Mouse (Mus musculus) heart, adult 2 months (tissue): ENCODE results near the gene Fyttd1.

Source experiments
- CTCF ChIP-seq: fragments of 200-600 bp; IDR thresholded peaks from 2 replicates; pipeline ENCODE4 v1.8.1; 2022; ENCODE audit warnings: antibody characterized with exemption, mild to moderate bottlenecking, moderate library complexity
- EP300 ChIP-seq: fragments of 200-500 bp; IDR thresholded peaks from 2 replicates; pipeline ENCODE4 v1.6.1; 2011; ENCODE audit warnings: low read depth, low read length, control low read depth; ENCODE audit not compliant: insufficient read depth

GRCm38 (mm10) chr16:32889881-32890280 is 12.6 kb downstream of the Fyttd1 start:
- no peak for TF ChIP-seq CTCF
- no peak for TF ChIP-seq EP300
